Mouse (Mus musculus) CH12.LX (cell line): ENCODE results near the gene Mfsd7a. TPM values are rescaled to one million over a fixed set of nuclear protein-coding genes. Genes with fewer than 3 reads are reported as not detected.

Experiments
- DNase-seq: peaks from one replicate; pipeline ENCODE4 v3.0.0-alpha.2; 2013; ENCODE audit errors: extremely low read depth
- H3K27ac ChIP-seq: 2 replicates; pipeline ENCODE4 v1.5.1; 2012; ENCODE audit warnings: low read depth, mild to moderate bottlenecking, control low read depth, moderate library complexity; ENCODE audit not compliant: insufficient read depth
- H3K27me3 ChIP-seq: replicated peaks from 2 replicates; pipeline ENCODE3; 2012; ENCODE audit warnings: inconsistent platforms
- H3K36me3 ChIP-seq, 2 experiments: replicated peaks in 1 of 2; 2 replicates each; pipeline versions ENCODE3 to v1.6.1; 2012; ENCODE audit warnings: inconsistent platforms in 1 of 2, low read length in 1 of 2, mild to moderate bottlenecking in 1 of 2, mixed read lengths in 1 of 2, moderate library complexity in 1 of 2; ENCODE audit not compliant: control insufficient read depth in 1 of 2, insufficient read depth in 1 of 2
- H3K4me1 ChIP-seq, 2 experiments: 2 replicates each; pipeline ENCODE4 v1.6.1; 2012; ENCODE audit warnings: inconsistent platforms in 1 of 2, moderate library complexity in 1 of 2; ENCODE audit not compliant: insufficient read depth in 2 of 2, control insufficient read depth in 1 of 2
- H3K4me2 ChIP-seq: 2 replicates; pipeline ENCODE4 v1.6.1; 2012; ENCODE audit warnings: low read depth, mild to moderate bottlenecking, control low read depth; ENCODE audit not compliant: poor library complexity, insufficient read depth, severe bottlenecking
- H3K4me3 ChIP-seq, 3 experiments: fragments of 150-350 bp in 1 of 3; sonication (generic) in 1 of 3; replicated peaks in 1 of 3; 2 replicates each; pipeline versions ENCODE3 to v1.5.1; 2011 to 2012; ENCODE audit warnings: low read depth in 2 of 3, low read length in 2 of 3, mild to moderate bottlenecking in 2 of 3, moderate library complexity in 2 of 3, control low read depth in 1 of 3, improper control_type of control experiment in 1 of 3, inconsistent platforms in 1 of 3, mixed read lengths in 1 of 3; ENCODE audit not compliant: poor library complexity in 1 of 3
- H3K79me2 ChIP-seq: replicated peaks from 2 replicates; pipeline ENCODE4 v1.6.1; 2012; ENCODE audit warnings: mild to moderate bottlenecking, moderate library complexity; ENCODE audit not compliant: control insufficient read depth, poor library complexity, insufficient read depth, severe bottlenecking; ENCODE audit errors: extremely low read depth
- H3K9ac ChIP-seq: 2 replicates; pipeline ENCODE4 v1.6.1; 2012; ENCODE audit warnings: low read depth, mild to moderate bottlenecking, control low read depth, moderate library complexity; ENCODE audit not compliant: insufficient read depth
- H3K9me3 ChIP-seq: replicated peaks from 2 replicates; pipeline ENCODE3; 2012; ENCODE audit warnings: low read length, inconsistent platforms, mixed read lengths
- BHLHE40 ChIP-seq: IDR thresholded peaks from 2 replicates; pipeline ENCODE4 v1.6.1; 2011; ENCODE audit warnings: mild to moderate bottlenecking, low read depth, low read length, improper control_type of control experiment
- CHD1 ChIP-seq: IDR thresholded peaks from 2 replicates; pipeline ENCODE4 v1.6.1; 2012; ENCODE audit warnings: low read depth, low read length, improper control_type of control experiment, inconsistent platforms
- CTCF ChIP-seq, 2 experiments: IDR thresholded peaks in 1 of 2; conservative IDR thresholded peaks in 1 of 2; 2 replicates each; pipeline ENCODE4 v1.5.1; 2011 to 2012; ENCODE audit warnings: low read depth in 2 of 2, low read length in 2 of 2, improper control_type of control experiment in 1 of 2, inconsistent platforms in 1 of 2, mild to moderate bottlenecking in 1 of 2, moderate library complexity in 1 of 2
- EP300 ChIP-seq: IDR thresholded peaks from 2 replicates; pipeline ENCODE4 v1.6.1; 2011; ENCODE audit warnings: low read length, improper control_type of control experiment
- ETS1 ChIP-seq: conservative IDR thresholded peaks from 2 replicates; pipeline ENCODE4 v1.6.1; 2012; ENCODE audit warnings: low read depth, mild to moderate bottlenecking, inconsistent platforms, low read length, improper control_type of control experiment, moderate library complexity
- HCFC1 ChIP-seq: IDR thresholded peaks from 2 replicates; pipeline ENCODE4 v1.6.1; 2012; ENCODE audit warnings: low read depth, mild to moderate bottlenecking, inconsistent platforms, low read length, improper control_type of control experiment
- IRF4 ChIP-seq: IDR thresholded peaks from 2 replicates; pipeline ENCODE4 v1.6.1; 2014; ENCODE audit warnings: low read depth, mild to moderate bottlenecking, inconsistent platforms, low read length, improper control_type of control experiment
- JUN ChIP-seq: IDR thresholded peaks from 2 replicates; pipeline ENCODE4 v1.6.1; 2011; ENCODE audit warnings: low read depth, mild to moderate bottlenecking, low read length, improper control_type of control experiment, moderate library complexity; ENCODE audit not compliant: insufficient read depth
- JUND ChIP-seq: conservative IDR thresholded peaks from 2 replicates; pipeline ENCODE4 v1.6.1; 2011; ENCODE audit warnings: low read depth, low read length, improper control_type of control experiment
- MAX ChIP-seq: IDR thresholded peaks from 2 replicates; pipeline ENCODE4 v1.6.1; 2011; ENCODE audit warnings: low read length, improper control_type of control experiment
- MAZ ChIP-seq: IDR thresholded peaks from 2 replicates; pipeline ENCODE4 v1.6.1; 2012; ENCODE audit warnings: low read depth, mild to moderate bottlenecking, inconsistent platforms, low read length, improper control_type of control experiment, moderate library complexity
- MEF2A ChIP-seq: IDR thresholded peaks from 2 replicates; pipeline ENCODE4 v1.6.1; 2014; ENCODE audit warnings: low read depth, mild to moderate bottlenecking, inconsistent platforms, low read length, improper control_type of control experiment, borderline replicate concordance
- MYC ChIP-seq: IDR thresholded peaks from 2 replicates; pipeline ENCODE4 v1.6.1; 2011; ENCODE audit warnings: low read depth, mild to moderate bottlenecking, improper control_type of control experiment, low read length
- NELFE ChIP-seq: IDR thresholded peaks from 2 replicates; pipeline ENCODE4 v1.6.1; 2011; ENCODE audit warnings: low read depth, low read length, improper control_type of control experiment
- PAX5 ChIP-seq: IDR thresholded peaks from 2 replicates; pipeline ENCODE4 v1.6.1; 2012; ENCODE audit warnings: low read length, inconsistent platforms, mixed read lengths
- POLR2A ChIP-seq: IDR thresholded peaks from 2 replicates; pipeline ENCODE4 v1.6.1; 2011; ENCODE audit warnings: low read depth, mild to moderate bottlenecking, improper control_type of control experiment, low read length
- RCOR1 ChIP-seq: conservative IDR thresholded peaks from 2 replicates; pipeline ENCODE4 v1.6.1; 2012; ENCODE audit warnings: low read depth, mild to moderate bottlenecking, inconsistent platforms, low read length, improper control_type of control experiment
- SMC3 ChIP-seq: IDR thresholded peaks from 2 replicates; pipeline ENCODE4 v1.6.1; 2011; ENCODE audit warnings: low read depth, low read length, improper control_type of control experiment
- TCF12 ChIP-seq: IDR thresholded peaks from 2 replicates; pipeline ENCODE4 v1.6.1; 2014; ENCODE audit warnings: low read depth, mild to moderate bottlenecking, inconsistent platforms, low read length, improper control_type of control experiment
- USF2 ChIP-seq: conservative IDR thresholded peaks from 2 replicates; pipeline ENCODE4 v1.6.1; 2011; ENCODE audit warnings: low read depth, low read length, improper control_type of control experiment
- ZKSCAN1 ChIP-seq: IDR thresholded peaks from 2 replicates; pipeline ENCODE4 v1.6.1; 2012; ENCODE audit warnings: low read depth, inconsistent platforms, low read length, improper control_type of control experiment, borderline replicate concordance
- dilution Hi-C: fragments of 300-500 bp; cut with MboI; formaldehyde crosslinking; loops from 2 replicates; pipeline ENCODE4 v1.14.3; 2020; ENCODE audit warnings: low sequenced_read_pairs; ENCODE audit not compliant: extremely low pct_unique_long_range_greater_than_20kb, extremely low pct_ligation_motif_present
- in situ Hi-C: fragments of 300-500 bp; cut with MboI; formaldehyde crosslinking; loops from 3 replicates; pipeline ENCODE4 v1.14.3; 2019; ENCODE audit warnings: low sequenced_read_pairs, low pct_ligation_motif_present, low pct_unique_long_range_greater_than_20kb, mixed read lengths
- polyA plus RNA-seq: library from polyadenylated mRNA; unstranded; fragments of >175 nt; gene quantifications from 2 replicates; pipeline ENCODE4 v1.2.1, GENCODE M21; 2012; ENCODE audit warnings: low read depth; ENCODE audit not compliant: insufficient read length
- total RNA-seq, 2 experiments: library from RNA; depleted of rRNA; stranded (reverse); fragments of 300-350 nt in 1 of 2; fragments of >200 nt in 1 of 2; gene quantifications; 2 replicates each; pipeline ENCODE4 v1.2.3; 2012 to 2014

The Mfsd7a gene
- total and polyA plus RNA-seq, 3 experiments = not detected

GRCm38 (mm10) chr5:108465131-108465891 lies 16.6 kb upstream of the Mfsd7a start:
- H3K27ac ChIP-seq = no peak overlapping the region
- no peaks in the 10 kb centered on the region for H3K9me3 ChIP-seq
- H3K9ac ChIP-seq = no peak overlapping the region
- TF ChIP-seq JUN (no peak), BHLHE40 (no peak), RCOR1 (no peak), CTCF (conservative IDR thresholded peaks at IDR 0.05 in 1 of 2, IDR thresholded peaks at IDR 0.05 in 1 of 2; ENCODE audit: low read depth in 2 of 2, low read length in 2 of 2) (no peak), MAX (no peak), MYC (no peak), JUND (no peak), ETS1 (no peak)
- no peak overlapping the region for H3K4me2 ChIP-seq
- DNase-seq = no peak
- peaks cover 0 to 20% of the 10 kb centered on the region in 2 experiments for H3K36me3 ChIP-seq
- H3K27me3 ChIP-seq = peaks cover 2% of the 10 kb centered on the region
- no peak overlapping the region for H3K4me3 ChIP-seq
- dilution Hi-C loops = no loop called here
- peaks cover 57% of the 10 kb centered on the region for H3K79me2 ChIP-seq
- peaks cover 7 to 34% of the 10 kb centered on the region in 2 experiments for H3K4me1 ChIP-seq
- in situ Hi-C loops = no loop called here

GRCm38 (mm10) chr5:108462446-108462845 lies 13.8 kb upstream of the Mfsd7a start:
- H3K9ac ChIP-seq = peak overlapping the region; percentile 89
- peaks cover 43% of the 10 kb centered on the region for H3K79me2 ChIP-seq
- H3K4me1 ChIP-seq = peaks cover 8 to 31% of the 10 kb centered on the region in 2 experiments
- dilution Hi-C loops = no loop called here
- H3K27me3 ChIP-seq = peaks cover 27% of the 10 kb centered on the region
- peak overlapping the region; percentile 49 to 94 (median 63) for H3K4me3 ChIP-seq
- no peak overlapping the region for H3K27ac ChIP-seq
- no peaks in the 10 kb centered on the region for H3K9me3 ChIP-seq
- TF ChIP-seq MAZ (no peak), MAX (no peak), USF2 (no peak), MEF2A (no peak), CHD1 (no peak), JUND (no peak), CTCF (conservative IDR thresholded peaks at IDR 0.05 in 1 of 2, IDR thresholded peaks at IDR 0.05 in 1 of 2; ENCODE audit: low read depth in 2 of 2, low read length in 2 of 2) (no peak), POLR2A (no peak), NELFE (no peak), JUN (no peak), TCF12 (no peak), HCFC1 (no peak), EP300 (no peak), IRF4 (no peak), SMC3 (no peak), ZKSCAN1 (no peak), PAX5 (no peak)
- TF ChIP-seq, all 38 proteins: peak for 0
- in situ Hi-C loops = no loop called here
- DNase-seq = no peak
- H3K4me2 ChIP-seq = peak overlapping the region; percentile 90
- peaks cover 0 to 11% of the 10 kb centered on the region in 2 experiments for H3K36me3 ChIP-seq
